Mouse (Mus musculus) midbrain, embryonic 10.5 days (tissue): ENCODE data around the gene Zfp2. TPM values are rescaled to one million over a fixed set of nuclear protein-coding genes. Genes with fewer than 3 reads are reported as not detected.

Experiments used
- polyA plus RNA-seq: library from polyadenylated mRNA; unstranded; fragments of >200 nt; fragmentation: Nextera tagmentation; extraction: Ambion mirVana; gene quantifications from 2 replicates; pipeline ENCODE4 v1.2.1, GENCODE M21; 2016

Zfp2 gene
- polyA plus RNA-seq, 1 experiment from 2014 or later: 25.1 TPM

Other genes starting within 250 kb of the Zfp2 start
- 29.4 and 37.8 TPM in 2 replicates for gene Zfp354c, start 88.4 kb downstream of the Zfp2 start, polyA plus RNA-seq
- gene Zfp879, start 74.6 kb downstream of the Zfp2 start, polyA plus RNA-seq: 0.85 and 0.91 TPM in 2 replicates
- gene Grm6, start 65.5 kb downstream of the Zfp2 start, polyA plus RNA-seq: not detected in 2 replicates
- 12.8 and 17.6 TPM in 2 replicates for gene Zfp454, start 28.5 kb downstream of the Zfp2 start, polyA plus RNA-seq
- 0.65 and 0.74 TPM in 2 replicates for gene Zfp354b, start 15.5 kb upstream of the Zfp2 start, polyA plus RNA-seq
- gene 4933414I15Rik, start 27.6 kb upstream of the Zfp2 start, polyA plus RNA-seq: not detected in 2 replicates
- gene Prop1, start 37.6 kb upstream of the Zfp2 start, polyA plus RNA-seq: not detected in 2 replicates
- gene Olfr1378, start 50.4 kb upstream of the Zfp2 start, polyA plus RNA-seq: not detected in 2 replicates
- not detected in 2 replicates for gene Olfr1377, start 65.8 kb upstream of the Zfp2 start, polyA plus RNA-seq
- gene Olfr51, start 87.4 kb upstream of the Zfp2 start, polyA plus RNA-seq: not detected in 2 replicates
- gene Olfr54, start 98.1 kb upstream of the Zfp2 start, polyA plus RNA-seq: not detected in 2 replicates
- gene Olfr1375, start 131.9 kb upstream of the Zfp2 start, polyA plus RNA-seq: not detected in 2 replicates
- gene Zfp354a, start 143.1 kb upstream of the Zfp2 start, polyA plus RNA-seq: 10.2 and 10.8 TPM in 2 replicates